Mouse (Mus musculus) kidney, postnatal 25 days (tissue): ENCODE results near the gene Gstm1.

ENCODE experiments used
- DNase-seq, 2 experiments: peaks; one replicate each; pipeline ENCODE4 v3.0.0; 2021; ENCODE audit warnings: mixed read lengths in 2 of 2

Gene Gstm1

DNA sequence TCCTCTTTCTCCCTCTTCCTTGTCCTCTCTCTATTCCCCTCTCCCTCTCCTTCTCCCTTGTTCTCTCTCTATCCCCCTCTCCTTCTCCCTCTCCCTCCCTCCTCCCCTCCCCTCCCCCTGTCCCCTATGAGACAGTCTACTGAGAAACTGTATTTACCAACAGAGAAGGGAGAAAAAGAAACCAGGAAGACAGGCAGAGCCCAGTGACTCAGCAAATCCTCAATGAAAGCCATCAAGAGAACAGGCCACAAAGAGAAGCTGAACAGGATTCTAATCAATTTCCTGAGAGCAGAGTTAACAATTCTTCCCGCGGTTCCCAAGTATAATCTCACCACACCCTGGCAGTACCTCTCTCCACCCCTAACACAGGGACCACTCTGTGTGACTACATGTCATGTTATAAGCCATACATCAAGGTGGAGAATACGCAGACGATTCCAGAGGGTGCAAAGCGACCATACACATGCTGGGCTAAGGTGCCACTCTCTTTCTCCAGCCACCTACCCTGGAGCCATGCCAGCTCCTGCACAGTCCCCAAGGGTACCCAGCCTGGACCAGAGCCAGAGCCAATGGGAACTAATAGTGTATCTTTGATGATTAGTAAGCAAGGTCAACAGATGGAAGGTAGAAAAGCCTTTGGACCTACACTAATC is 53.0 kb downstream of the Gstm1 start:
- DNase-seq: no peak

DNA sequence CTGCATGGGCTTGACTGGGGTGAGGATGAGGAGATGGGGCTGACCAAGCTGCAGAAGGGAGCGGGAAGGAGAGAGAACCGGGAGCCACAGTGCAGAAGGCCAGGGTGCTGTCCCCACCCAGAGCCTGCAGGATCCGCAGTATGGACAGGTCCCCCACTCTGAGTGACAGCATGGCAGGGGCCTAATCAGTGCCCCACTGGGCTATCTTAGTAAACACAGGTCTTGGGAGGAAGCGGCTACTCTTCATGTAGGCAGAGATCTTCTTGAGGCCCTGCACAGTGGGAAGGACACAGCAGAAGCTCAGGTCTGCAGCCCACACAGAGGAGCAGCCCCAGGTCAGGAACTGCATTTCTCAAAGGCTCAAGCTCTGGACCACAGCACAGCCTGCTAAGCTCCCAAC is 53.7 kb downstream of the Gstm1 start:
- DNase-seq: no peak
